Mouse (Mus musculus) MEL (cell line): ENCODE data around the gene Hoxd13. TPM values are rescaled to one million over a fixed set of nuclear protein-coding genes. Genes with fewer than 3 reads are reported as not detected.

ENCODE experiments used
- DNase-seq: peaks from one replicate; pipeline ENCODE4 v3.0.0; 2011; ENCODE audit warnings: low read depth, low spot score
- H3K27ac ChIP-seq: 2 replicates; pipeline ENCODE4 v1.5.1; 2012; ENCODE audit warnings: low read depth, mild to moderate bottlenecking, control low read depth, low read length, moderate library complexity; ENCODE audit not compliant: control insufficient read depth
- H3K27me3 ChIP-seq, 2 experiments: fragments of 150-350 bp in 1 of 2; sonication (generic) in 1 of 2; 2 replicates each; pipeline ENCODE4 v1.6.1; 2012; ENCODE audit warnings: low read length in 2 of 2, mild to moderate bottlenecking in 2 of 2, improper control_type of control experiment in 1 of 2, moderate library complexity in 1 of 2; ENCODE audit not compliant: insufficient read depth in 2 of 2, control insufficient read depth in 1 of 2
- H3K36me3 ChIP-seq, 2 experiments: 2 replicates each; pipeline ENCODE4 v1.6.1; 2012 to 2014; ENCODE audit warnings: low read length in 2 of 2, improper control_type of control experiment in 1 of 2, inconsistent platforms in 1 of 2, mild to moderate bottlenecking in 1 of 2; ENCODE audit not compliant: insufficient read depth in 2 of 2, control insufficient read depth in 1 of 2
- H3K4me1 ChIP-seq, 2 experiments: fragments of 150-350 bp in 1 of 2; sonication (generic) in 1 of 2; 2 replicates each; pipeline ENCODE4 v1.6.1; 2012; ENCODE audit warnings: low read length in 2 of 2, improper control_type of control experiment in 1 of 2, mild to moderate bottlenecking in 1 of 2; ENCODE audit not compliant: insufficient read depth in 2 of 2, control insufficient read depth in 1 of 2
- H3K4me3 ChIP-seq, 2 experiments: fragments of 150-350 bp in 1 of 2; sonication (generic) in 1 of 2; 2 replicates each; pipeline ENCODE4 v1.5.1; 2012; ENCODE audit warnings: low read depth in 2 of 2, low read length in 2 of 2, mild to moderate bottlenecking in 2 of 2, moderate library complexity in 2 of 2, control low read depth in 1 of 2, improper control_type of control experiment in 1 of 2; ENCODE audit not compliant: control insufficient read depth in 1 of 2, insufficient read depth in 1 of 2
- H3K79me2 ChIP-seq: 2 replicates; pipeline ENCODE4 v1.6.1; 2012; ENCODE audit warnings: mild to moderate bottlenecking, low read length, moderate library complexity; ENCODE audit not compliant: control insufficient read depth, poor library complexity, insufficient read depth
- H3K9ac ChIP-seq: 2 replicates; pipeline ENCODE4 v1.6.1; 2012; ENCODE audit warnings: low read depth, mild to moderate bottlenecking, control low read depth, low read length, moderate library complexity; ENCODE audit not compliant: control insufficient read depth, poor library complexity, severe bottlenecking
- H3K9me3 ChIP-seq: fragments of 150-350 bp; sonication (generic); replicated peaks from 2 replicates; pipeline ENCODE4 v1.6.1; 2012; ENCODE audit warnings: mild to moderate bottlenecking, low read length, improper control_type of control experiment, moderate library complexity; ENCODE audit not compliant: insufficient read depth
- BHLHE40 ChIP-seq: IDR thresholded peaks from 2 replicates; pipeline ENCODE4 v1.6.1; 2012; ENCODE audit warnings: low read depth, mild to moderate bottlenecking, inconsistent platforms, low read length, improper control_type of control experiment, borderline replicate concordance
- E2F4 ChIP-seq: IDR thresholded peaks from 2 replicates; pipeline ENCODE4 v1.6.1; 2011; ENCODE audit warnings: low read depth, low read length, improper control_type of control experiment, borderline replicate concordance
- EP300 ChIP-seq, 2 experiments: IDR thresholded peaks; 2 replicates each; pipeline ENCODE4 v1.6.1; 2011; ENCODE audit warnings: improper control_type of control experiment in 2 of 2, low read length in 2 of 2, low read depth in 1 of 2, mild to moderate bottlenecking in 1 of 2
- ETS1 ChIP-seq: IDR thresholded peaks from 2 replicates; pipeline ENCODE4 v1.6.1; 2012; ENCODE audit warnings: low read depth, mild to moderate bottlenecking, inconsistent platforms, low read length, improper control_type of control experiment, moderate library complexity
- GABPA ChIP-seq: IDR thresholded peaks from 2 replicates; pipeline ENCODE4 v1.6.1; 2012; ENCODE audit warnings: low read depth, mild to moderate bottlenecking, inconsistent platforms, low read length, improper control_type of control experiment, moderate library complexity
- JUND ChIP-seq: IDR thresholded peaks from 2 replicates; pipeline ENCODE4 v1.6.1; 2011; ENCODE audit warnings: low read depth, mild to moderate bottlenecking, improper control_type of control experiment, low read length
- MAFK ChIP-seq: IDR thresholded peaks from 2 replicates; pipeline ENCODE4 v1.6.1; 2011; ENCODE audit warnings: low read depth, mild to moderate bottlenecking, low read length, improper control_type of control experiment, borderline replicate concordance
- MYB ChIP-seq: IDR thresholded peaks from 2 replicates; pipeline ENCODE4 v1.6.1; 2011; ENCODE audit warnings: mild to moderate bottlenecking, low read depth, low read length, improper control_type of control experiment
- NRF1 ChIP-seq: IDR thresholded peaks from 2 replicates; pipeline ENCODE4 v1.6.1; 2014; ENCODE audit warnings: low read depth, mild to moderate bottlenecking, inconsistent platforms, low read length, improper control_type of control experiment, moderate library complexity; ENCODE audit not compliant: poor library complexity, insufficient read depth, severe bottlenecking
- POLR2AphosphoS5 ChIP-seq: IDR thresholded peaks from 2 replicates; pipeline ENCODE4 v1.6.1; 2012; ENCODE audit warnings: low read depth, borderline replicate concordance, mild to moderate bottlenecking, inconsistent platforms, low read length, moderate library complexity, mixed read lengths
- RAD21 ChIP-seq: IDR thresholded peaks from 2 replicates; pipeline ENCODE4 v1.6.1; 2011; ENCODE audit warnings: mild to moderate bottlenecking, low read depth, low read length, improper control_type of control experiment
- SIN3A ChIP-seq: IDR thresholded peaks from 2 replicates; pipeline ENCODE4 v1.6.1; 2012; ENCODE audit warnings: low read length, improper control_type of control experiment, inconsistent platforms
- SMC3 ChIP-seq: IDR thresholded peaks from 2 replicates; pipeline ENCODE4 v1.6.1; 2011; ENCODE audit warnings: low read depth, low read length, improper control_type of control experiment
- TCF12 ChIP-seq: IDR thresholded peaks from 2 replicates; pipeline ENCODE4 v1.6.1; 2014; ENCODE audit warnings: low read depth, mild to moderate bottlenecking, inconsistent platforms, low read length, improper control_type of control experiment, moderate library complexity
- ZC3H11A ChIP-seq: IDR thresholded peaks from 2 replicates; pipeline ENCODE4 v1.6.1; 2012; ENCODE audit warnings: low read depth, mild to moderate bottlenecking, inconsistent platforms, low read length, improper control_type of control experiment
- ZKSCAN1 ChIP-seq: IDR thresholded peaks from 2 replicates; pipeline ENCODE4 v1.6.1; 2012; ENCODE audit warnings: low read depth, mild to moderate bottlenecking, inconsistent platforms, low read length, improper control_type of control experiment, moderate library complexity
- ZMIZ1 ChIP-seq: IDR thresholded peaks from 2 replicates; pipeline ENCODE4 v1.6.1; 2012; ENCODE audit warnings: low read depth, mild to moderate bottlenecking, inconsistent platforms, low read length, improper control_type of control experiment, moderate library complexity
- polyA plus RNA-seq, 2 experiments: library from polyadenylated mRNA; stranded (reverse) in 1 of 2; unstranded in 1 of 2; fragments of >175 nt in 1 of 2; fragments of >200 nt in 1 of 2; gene quantifications; 2 replicates each; pipeline versions ENCODE4 v1.2.1 to v1.2.4; 2012; ENCODE audit warnings: low replicate concordance in 2 of 2, low read depth in 1 of 2; ENCODE audit not compliant: insufficient read length in 2 of 2, insufficient read depth in 1 of 2, missing spikeins in 1 of 2
- total RNA-seq: library from RNA; depleted of rRNA; stranded (reverse); fragments of 300-350 nt; gene quantifications from 2 replicates; pipeline ENCODE4 v1.2.3, GENCODE M21; 2012; rRNA removed

The Hoxd13 gene
- total RNA-seq (not detected in 2 replicates), polyA plus RNA-seq (not detected)

DNA sequence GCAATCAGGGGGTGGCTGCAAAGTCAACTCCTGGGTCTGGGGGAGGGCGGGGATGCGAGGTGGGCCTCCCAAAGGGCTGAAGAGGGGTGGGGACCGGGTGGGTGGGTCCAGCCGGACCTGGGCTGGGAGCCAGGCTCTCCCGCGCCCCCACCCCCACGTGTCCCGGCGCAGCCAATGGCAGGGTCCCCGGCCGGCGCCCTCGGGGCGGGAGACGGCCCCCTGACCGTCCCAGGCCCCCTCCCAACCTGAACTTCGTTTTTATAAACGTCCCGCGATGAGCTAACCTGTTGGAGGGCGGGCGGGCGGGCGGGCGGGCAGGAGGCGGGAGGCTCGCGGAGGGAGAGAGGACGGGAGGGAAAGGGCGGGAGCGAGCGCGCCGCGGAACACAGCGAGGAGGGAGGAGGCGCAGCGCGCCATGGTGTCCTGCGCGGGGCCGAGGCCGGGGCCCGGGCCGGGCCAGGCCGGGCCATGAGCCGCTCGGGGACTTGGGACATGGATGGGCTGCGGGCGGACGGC lies at the start of gene Hoxd13:
TSS of gene Hoxd13 (plus strand) at position 469 of the 516 bp plus-strand sequence.
- Histone ChIP-seq H3K27me3 (no peaks in the 10 kb centered on the region), H3K4me1 (no peaks in the 10 kb centered on the region), H3K4me3 (no peak within 1 kb of the TSS), H3K27ac (no peak within 1 kb of the TSS), H3K36me3 (no peaks in the 10 kb centered on the region), H3K79me2 (no peaks in the 10 kb centered on the region), H3K9me3 (no peaks in the 10 kb centered on the region), H3K9ac (no peak within 1 kb of the TSS)
- TF ChIP-seq ZC3H11A, result no peak
- TF ChIP-seq BHLHE40, result no peak
- TF ChIP-seq SIN3A, result no peak
- no peak for TF ChIP-seq ZKSCAN1
- DNase-seq, result no peak

DNA sequence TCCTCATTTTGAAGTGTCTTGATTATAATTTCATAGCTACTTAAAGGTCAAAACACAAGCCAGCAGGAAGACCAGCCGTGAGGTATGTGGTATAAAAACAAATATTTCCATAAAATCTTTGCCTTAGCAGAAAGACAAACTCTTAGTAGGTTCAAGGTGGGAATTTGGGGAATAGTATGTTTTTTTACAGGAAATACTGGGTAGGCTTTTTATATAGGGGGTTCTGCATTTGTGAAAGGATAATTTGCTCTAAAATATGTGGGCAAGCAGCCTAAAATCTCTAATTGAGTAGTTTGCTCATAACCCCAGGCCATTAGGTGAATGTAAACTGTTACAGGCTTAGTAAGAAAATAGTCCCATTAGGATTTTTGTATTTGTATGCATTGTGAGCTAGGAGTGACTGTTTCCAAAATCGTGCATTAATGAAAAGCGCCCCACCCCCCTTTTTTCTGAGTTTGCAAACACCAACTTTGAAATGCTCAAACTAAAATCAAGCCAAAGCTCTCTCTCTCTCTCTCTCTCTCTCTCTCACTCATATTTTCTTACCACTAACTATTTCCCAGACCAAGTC lies 48.3 kb upstream of the Hoxd13 start:
- H3K27me3 ChIP-seq, result no peaks in the 10 kb centered on the region
- no peak for DNase-seq
- TF ChIP-seq ETS1 (no peak), MAFK (no peak), EP300 (IDR thresholded peaks at IDR 0.05; ENCODE audit: low read depth in 1 of 2, low read length in 2 of 2) (no peak), SIN3A (no peak), E2F4 (no peak), MYB (no peak), POLR2AphosphoS5 (no peak), TCF12 (no peak), SMC3 (no peak), BHLHE40 (no peak), NRF1 (no peak), GABPA (no peak), JUND (no peak), ZMIZ1 (no peak), RAD21 (no peak)
- TF ChIP-seq, all 39 proteins: peak for 0
- H3K79me2 ChIP-seq, result no peaks in the 10 kb centered on the region
- H3K4me1 ChIP-seq, result no peaks in the 10 kb centered on the region
- no peaks in the 10 kb centered on the region for H3K9me3 ChIP-seq
- no peak overlapping the region for H3K9ac ChIP-seq
- H3K36me3 ChIP-seq, result peaks cover 0 to 3% of the 10 kb centered on the region in 2 experiments; a peak in 1 of 4 replicates
- H3K4me3 ChIP-seq, result no peak overlapping the region
- no peak overlapping the region for H3K27ac ChIP-seq
